Comparison of ENCODE assay signal across 13 mouse cellular contexts in the genomic region with DNA sequence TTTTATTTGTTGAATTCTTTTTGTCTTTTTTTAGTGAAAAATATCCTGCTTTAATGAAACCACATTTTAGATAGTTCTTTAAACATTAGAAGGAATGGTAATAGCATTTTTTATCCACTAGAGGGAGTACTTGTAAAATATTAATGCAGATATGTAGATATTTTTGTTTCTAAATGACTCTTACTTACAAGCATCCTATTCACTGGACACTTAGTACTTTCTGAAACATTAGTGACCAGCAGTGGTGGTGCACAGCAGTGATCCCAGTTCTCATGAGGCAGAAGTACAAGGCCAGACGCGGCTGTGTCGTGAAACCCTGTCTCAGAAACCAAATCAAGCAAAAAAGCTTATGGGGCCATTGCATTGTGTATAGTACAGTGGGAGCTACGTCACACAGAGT. TPM values are rescaled to one million over a fixed set of nuclear protein-coding genes. Genes with fewer than 3 reads are reported as not detected.
A peak's percentile ranks its signal among the peaks of the same experiment; 100 is the strongest.
DNase-seq lines count a peak whose midpoint lies in the region; ATAC-seq and TF ChIP-seq lines count a peak whose summit lies in the region.
"Had no signal": no experiment of that assay in that cellular context is flagged by ENCODE, and none has a peak within 500 bp of the region (broad histone marks: within the 10 kb centered on the region; RNA-seq: fewer than 3 reads in every experiment).

No protein-coding gene starts in this region.

- H3K4me2 ChIP-seq in heart, postnatal 0 days (ENCODE audit: low read depth, low read length): no peak overlapping the region
- H3K4me2 ChIP-seq in midbrain, embryonic 14.5 days (ENCODE audit: low read length): no peak overlapping the region
- H3K4me2 ChIP-seq: embryonic facial prominence, embryonic 13.5 days; hindbrain, embryonic 15.5 days; lung, embryonic 15.5 days had no signal

- no peak overlapping the region for H3K9ac ChIP-seq in heart, postnatal 0 days (replicated peaks; ENCODE audit: low read depth, low read length)
- no peak overlapping the region for H3K9ac ChIP-seq in midbrain, embryonic 14.5 days (replicated peaks; ENCODE audit: low read length)
- H3K9ac ChIP-seq: embryonic facial prominence, embryonic 13.5 days; hindbrain, embryonic 15.5 days; lung, embryonic 15.5 days had no signal

- no peaks in the 10 kb centered on the region for H3K9me3 ChIP-seq in heart, postnatal 0 days (replicated peaks; ENCODE audit: control insufficient read depth, low read length)
- no peaks in the 10 kb centered on the region for H3K9me3 ChIP-seq in midbrain, embryonic 14.5 days (ENCODE audit: control insufficient read depth, low read length)
- no peaks in the 10 kb centered on the region for H3K9me3 ChIP-seq in midbrain, embryonic 10.5 days (replicated peaks)
- H3K9me3 ChIP-seq: embryonic facial prominence, embryonic 13.5 days; hindbrain, embryonic 15.5 days; lung, embryonic 15.5 days had no signal

- DNase-seq in heart, postnatal 0 days (ENCODE audit: low spot score): peak; percentile 41
- DNase-seq in heart, adult 18-20 months: no peak
- peak; percentile 70 for DNase-seq in midbrain, embryonic 14.5 days
- no peak for DNase-seq in midbrain, embryonic 10.5 days (ENCODE audit: low spot score)
- DNase-seq in induced T-regulatory cell, adult 2 months (ENCODE audit: low read depth): peak; percentile 42
- no peak for DNase-seq in natural killer cell, adult 2 months (ENCODE audit: low spot score in 2 of 2)
- no peak for DNase-seq in layer of hippocampus, adult 18-20 months (ENCODE audit: low spot score in 2 of 2)
- DNase-seq: gastrocnemius, postnatal 10 days; thymus, postnatal 25 days had no signal

- no peak for ATAC-seq in heart, postnatal 0 days (ENCODE audit: insufficient read depth, low read depth)
- ATAC-seq in midbrain, embryonic 14.5 days (ENCODE audit: low FRiP score, low TSS enrichment): no peak

- H3K4me1 ChIP-seq in heart, postnatal 0 days (ENCODE audit: control insufficient read depth, insufficient read depth): no peaks in the 10 kb centered on the region
- H3K4me1 ChIP-seq in midbrain, embryonic 14.5 days (ENCODE audit: control insufficient read depth, insufficient read depth, low read length): no peaks in the 10 kb centered on the region
- H3K4me1 ChIP-seq in midbrain, embryonic 10.5 days: no peaks in the 10 kb centered on the region
- H3K4me1 ChIP-seq: embryonic facial prominence, embryonic 13.5 days; hindbrain, embryonic 15.5 days; lung, embryonic 15.5 days had no signal

- TF ChIP-seq CTCF in heart, postnatal 0 days (IDR thresholded peaks at IDR 0.05; ENCODE audit: low read depth): peak; percentile 37

- H3K27me3 ChIP-seq in heart, postnatal 0 days (ENCODE audit: control insufficient read depth, insufficient read depth, low read length): no peaks in the 10 kb centered on the region
- no peaks in the 10 kb centered on the region for H3K27me3 ChIP-seq in midbrain, embryonic 14.5 days (ENCODE audit: control insufficient read depth, insufficient read depth, low read length)
- H3K27me3 ChIP-seq in midbrain, embryonic 10.5 days (ENCODE audit: low read depth, poor library complexity, severe bottlenecking): no peaks in the 10 kb centered on the region
- H3K27me3 ChIP-seq: embryonic facial prominence, embryonic 13.5 days; hindbrain, embryonic 15.5 days; lung, embryonic 15.5 days had no signal

- peaks cover 67% of the 10 kb centered on the region for H3K36me3 ChIP-seq in heart, postnatal 0 days (replicated peaks; ENCODE audit: control insufficient read depth, insufficient read depth, low read length)
- H3K36me3 ChIP-seq in midbrain, embryonic 14.5 days (ENCODE audit: control insufficient read depth, insufficient read depth, low read length): peaks cover 69% of the 10 kb centered on the region
- peaks cover 25% of the 10 kb centered on the region for H3K36me3 ChIP-seq in midbrain, embryonic 10.5 days

- H3K4me3 ChIP-seq in heart, postnatal 0 days (ENCODE audit: low read depth, low read length): no peak overlapping the region
- H3K4me3 ChIP-seq in midbrain, embryonic 14.5 days (replicated peaks; ENCODE audit: low read depth, low read length): no peak overlapping the region
- no peak overlapping the region for H3K4me3 ChIP-seq in midbrain, embryonic 10.5 days
- H3K4me3 ChIP-seq: embryonic facial prominence, embryonic 13.5 days; hindbrain, embryonic 15.5 days; lung, embryonic 15.5 days had no signal

- no peak for TF ChIP-seq EP300 in heart, postnatal 0 days (IDR thresholded peaks at IDR 0.05; ENCODE audit: low read depth)

- no peak overlapping the region for H3K27ac ChIP-seq in heart, postnatal 0 days (ENCODE audit: low read depth)
- H3K27ac ChIP-seq in midbrain, embryonic 14.5 days (replicated peaks; ENCODE audit: low read depth, low read length): no peak overlapping the region
- no peak overlapping the region for H3K27ac ChIP-seq in midbrain, embryonic 10.5 days (replicated peaks)
- H3K27ac ChIP-seq: embryonic facial prominence, embryonic 13.5 days; hindbrain, embryonic 15.5 days; lung, embryonic 15.5 days had no signal

- WGBS in heart, postnatal 0 days: 92% methylated on average over 4 of the region's 4 CpGs
- 91% methylated on average over 4 of the region's 4 CpGs for WGBS in midbrain, embryonic 14.5 days
- WGBS in midbrain, embryonic 10.5 days: 94% methylated on average over 4 of the region's 4 CpGs

RNA-seq across cellular contexts. Expression of a gene that starts 8.6 kb away (rescaled TPM):
- 3.8 and 5.3 TPM in 2 replicates for total RNA-seq in heart, postnatal 0 days (2014; rRNA removed; ENCODE audit: low replicate concordance)
- 10.7 and 11.9 TPM in 2 replicates for polyA plus RNA-seq in heart, postnatal 0 days (2015; fragmentation: Nextera tagmentation; extraction: Ambion mirVana)
- 10 to 100 TPM; 11.2 to 13.9 TPM for total RNA-seq in heart, adult 18-20 months (2021)
- polyA plus RNA-seq in midbrain, embryonic 14.5 days (2014; fragmentation: Nextera tagmentation; extraction: Ambion mirVana): 28.6 and 34.8 TPM in 2 replicates
- polyA plus RNA-seq in midbrain, embryonic 10.5 days (2016; fragmentation: Nextera tagmentation; extraction: Ambion mirVana): 16.0 and 17.5 TPM in 2 replicates
- total RNA-seq in layer of hippocampus, adult 18-20 months (2021): 10 to 100 TPM; 43.9 to 47.7 TPM

RNA-seq across cellular contexts. Expression of a gene that starts 8.9 kb away (rescaled TPM):
- 12.9 and 14.9 TPM in 2 replicates for total RNA-seq in heart, postnatal 0 days (2014; rRNA removed; ENCODE audit: low replicate concordance)
- 9.4 and 9.5 TPM in 2 replicates for polyA plus RNA-seq in heart, postnatal 0 days (2015; fragmentation: Nextera tagmentation; extraction: Ambion mirVana)
- under 1 TPM; 0.65 to 0.82 TPM for total RNA-seq in heart, adult 18-20 months (2021)
- 13.2 and 14.8 TPM in 2 replicates for polyA plus RNA-seq in midbrain, embryonic 14.5 days (2014; fragmentation: Nextera tagmentation; extraction: Ambion mirVana)
- polyA plus RNA-seq in midbrain, embryonic 10.5 days (2016; fragmentation: Nextera tagmentation; extraction: Ambion mirVana): 72.8 and 83.1 TPM in 2 replicates
- total RNA-seq in layer of hippocampus, adult 18-20 months (2021): 1 to 10 TPM; 1.6 to 2.1 TPM

RNA-seq across cellular contexts. Expression of a gene that starts 26.7 kb away (rescaled TPM):
- not detected in 2 replicates for total RNA-seq in heart, postnatal 0 days (2014; rRNA removed; ENCODE audit: low replicate concordance)
- polyA plus RNA-seq in heart, postnatal 0 days (2015; fragmentation: Nextera tagmentation; extraction: Ambion mirVana): 0.05 and 0.15 TPM in 2 replicates
- total RNA-seq in heart, adult 18-20 months (2021): not detected
- not detected in 2 replicates for polyA plus RNA-seq in midbrain, embryonic 14.5 days (2014; fragmentation: Nextera tagmentation; extraction: Ambion mirVana)
- polyA plus RNA-seq in midbrain, embryonic 10.5 days (2016; fragmentation: Nextera tagmentation; extraction: Ambion mirVana): 0.06 and 0.11 TPM in 2 replicates
- total RNA-seq in layer of hippocampus, adult 18-20 months (2021): not detected
- total RNA-seq: gastrocnemius, postnatal 10 days had no signal
- polyA plus RNA-seq: hindbrain, embryonic 15.5 days; neural tube, embryonic 14.5 days had no signal

Comparison
In these comparisons a context has a peak if more than half of its experiments do, and no peak if none do; other contexts are left out.
1. DNase-seq: peak in heart, postnatal 0 days (single experiment), midbrain, embryonic 14.5 days (single experiment) and induced T-regulatory cell, adult 2 months (single experiment); none in heart, adult 18-20 months (0 of 2), midbrain, embryonic 10.5 days (single experiment), natural killer cell, adult 2 months (0 of 2) and layer of hippocampus, adult 18-20 months (0 of 2).